Mouse (Mus musculus): Measurements from ENCODE around the gene Hykk. TPM values are rescaled to one million over a fixed set of nuclear protein-coding genes. Genes with fewer than 3 reads are reported as not detected.

Gene Hykk
- total RNA-seq (2023) = under 1 TPM; 0.07 to 0.09 TPM

DNA sequence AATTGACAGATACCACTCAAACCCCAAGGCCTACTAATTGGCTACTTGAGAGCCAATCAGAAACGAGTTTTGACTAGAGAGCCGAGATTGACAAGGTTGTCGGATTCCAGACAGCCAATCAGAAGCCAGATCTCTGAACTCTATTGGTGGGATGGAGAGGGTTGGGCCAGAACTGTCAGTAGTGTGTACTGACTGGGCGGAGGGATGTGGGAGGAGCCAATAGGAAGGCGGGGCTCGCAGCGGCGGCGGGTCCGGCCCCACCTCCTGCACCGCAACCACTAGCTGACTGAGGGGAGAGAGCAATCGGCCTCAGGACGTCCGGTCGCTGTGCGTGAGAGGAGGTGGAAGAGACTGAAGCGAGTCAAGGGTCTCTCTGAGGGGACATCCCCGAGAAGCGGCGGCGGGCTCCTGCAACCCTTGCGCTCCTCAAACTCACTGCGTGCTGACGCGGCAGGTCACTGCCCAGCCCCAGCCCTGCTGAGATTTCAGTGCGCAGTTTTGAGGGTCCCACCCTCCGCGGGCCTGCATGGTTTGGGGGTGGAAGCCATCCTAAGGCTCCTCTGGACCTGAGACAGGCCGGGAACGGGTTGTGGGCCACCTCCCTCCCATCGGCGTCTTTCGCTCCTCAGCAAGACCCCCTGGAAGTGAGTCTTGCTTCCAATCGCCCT, at the start of gene Hykk:
Hykk (plus strand) TSS at position 274 of the 668 bp plus-strand sequence.

DNA sequence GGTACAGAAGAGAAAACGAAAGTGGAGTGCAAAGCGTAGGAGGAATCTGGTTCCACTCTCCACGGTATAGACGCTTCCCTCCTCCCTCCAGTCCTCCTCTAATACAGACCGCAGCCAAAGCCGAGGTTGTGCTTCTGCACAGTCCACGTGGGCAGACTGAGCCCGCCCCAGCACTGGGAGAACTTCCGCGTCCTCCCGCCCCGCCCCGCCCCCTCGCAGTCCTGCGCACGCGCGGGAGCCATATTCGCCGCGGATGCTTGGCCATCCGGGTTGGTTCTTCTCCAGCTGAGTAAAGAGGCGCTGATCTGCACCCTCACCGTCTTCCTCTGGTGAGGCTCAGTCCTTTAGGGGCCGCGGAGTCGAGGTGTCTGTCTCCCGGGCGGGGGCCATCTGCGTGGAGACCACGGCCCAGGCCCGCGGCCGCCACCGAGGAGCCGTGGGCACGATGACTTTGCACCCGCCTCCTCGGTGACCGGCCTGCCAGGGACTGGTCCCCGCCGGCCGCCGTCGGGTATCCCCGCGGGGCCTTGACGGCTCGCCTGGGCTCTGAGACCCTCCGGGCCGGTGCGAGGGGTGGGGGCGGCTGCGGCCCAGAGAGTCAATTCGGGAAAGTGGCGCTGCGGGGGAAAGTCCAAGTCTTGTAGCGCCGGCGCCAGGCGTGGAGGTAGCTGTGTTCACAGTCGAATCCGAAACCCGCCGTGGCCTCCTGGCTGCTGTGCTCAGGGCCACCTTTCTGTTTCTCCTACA, 33.7 kb downstream of the Hykk start, which contains the start of the genes Psma4 and AY074887:
Psma4 (plus strand) TSS at position 216 of the 747 bp plus-strand sequence.
AY074887 (minus strand) TSS at position 424 of the 747 bp plus-strand sequence.

DNA sequence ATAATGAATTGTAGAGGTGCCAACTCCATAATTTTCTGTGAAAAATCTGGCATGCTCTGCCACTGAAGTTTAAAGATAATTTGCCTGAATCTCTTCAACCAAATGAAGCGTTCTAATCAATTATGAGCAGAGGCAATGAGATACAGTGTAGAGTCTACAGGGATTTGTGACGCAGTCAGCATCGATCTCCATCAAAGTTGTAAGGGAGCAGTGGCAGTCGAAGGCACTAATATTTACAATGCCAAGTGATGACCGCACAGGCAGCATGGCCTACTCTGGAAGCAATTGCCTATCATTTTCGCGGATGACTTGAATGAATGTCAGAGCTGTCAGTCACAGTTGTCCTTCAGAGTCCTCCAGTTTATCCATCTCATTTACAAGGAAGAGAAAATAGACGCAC, 63.6 kb downstream of the Hykk start, which contains the start of gene Chrna5:
Chrna5 (plus strand) TSS at position 207 of the 400 bp plus-strand sequence.

Other genes starting within 250 kb of the Hykk start
- 1 to 10 TPM; 1.7 to 3.2 TPM for gene Dnaja4, start 218.4 kb upstream of the Hykk start, total RNA-seq (2023)
- gene Wdr61, start 182.8 kb upstream of the Hykk start, total RNA-seq (2023) = 10 to 100 TPM; 30.3 to 33.8 TPM
- gene Crabp1, start 152.5 kb upstream of the Hykk start, total RNA-seq (2023) = not detected
- 10 to 100 TPM; 31.5 to 39.6 TPM for gene Ireb2, start 53.5 kb upstream of the Hykk start, total RNA-seq (2023)
- gene Psma4, start 33.5 kb downstream of the Hykk start, total RNA-seq (2023) = 100 to 1,000 TPM in 1 of 2 experiments, 10 to 100 TPM in 1; 75.4 to 100 TPM
- not detected for gene AY074887, start 33.7 kb downstream of the Hykk start, total RNA-seq (2023)
- not detected for gene Chrna5, start 63.6 kb downstream of the Hykk start, total RNA-seq (2023)
- not detected for gene Chrna3, start 109.3 kb downstream of the Hykk start, total RNA-seq (2023)
- under 1 TPM; 0.09 to 0.16 TPM for gene Chrnb4, start 131.5 kb downstream of the Hykk start, total RNA-seq (2023)
- gene Ube2q2, start 231.6 kb downstream of the Hykk start, total RNA-seq (2023) = 10 to 100 TPM; 34.8 to 36.6 TPM

Measured in neutrophil, adult 59 days (primary cell).